Comparison of ENCODE assay signal across 25 mouse cellular contexts in genomic region chr17:46239516-46240114, GRCm38 (mm10). TPM values are rescaled to one million over a fixed set of nuclear protein-coding genes. Genes with fewer than 3 reads are reported as not detected.
"Had no signal": no experiment of that assay in that cellular context is flagged by ENCODE, and none has a peak within 500 bp of the region (broad histone marks: within the 10 kb centered on the region; RNA-seq: fewer than 3 reads in every experiment).

No protein-coding gene starts in this region.

- H3K9me3 ChIP-seq: limb, embryonic 10.5 days; limb, embryonic 13.5 days; liver, embryonic 12.5 days; liver, embryonic 15.5 days; lung, embryonic 15.5 days; megakaryocyte, embryonic 14.5 days; midbrain, embryonic 10.5 days; midbrain, embryonic 13.5 days; neural tube, embryonic 13.5 days; stomach, embryonic 15.5 days had no signal

- H3K4me2 ChIP-seq: limb, embryonic 13.5 days; liver, embryonic 12.5 days; liver, embryonic 15.5 days; lung, embryonic 15.5 days; midbrain, embryonic 13.5 days; neural tube, embryonic 13.5 days; stomach, embryonic 15.5 days had no signal

- H3K4me3 ChIP-seq: layer of hippocampus, adult 2 months; limb, embryonic 10.5 days; limb, embryonic 13.5 days; liver, embryonic 12.5 days; liver, embryonic 15.5 days; lung, embryonic 15.5 days; megakaryocyte, embryonic 14.5 days; midbrain, embryonic 10.5 days; midbrain, embryonic 13.5 days; myocyte; neural tube, embryonic 13.5 days; stomach, embryonic 15.5 days had no signal

- ATAC-seq: liver, embryonic 12.5 days; midbrain, embryonic 13.5 days; midbrain, embryonic 16.5 days had no signal

- H3K9ac ChIP-seq: limb, embryonic 13.5 days; liver, embryonic 12.5 days; liver, embryonic 15.5 days; lung, embryonic 15.5 days; midbrain, embryonic 13.5 days; neural tube, embryonic 13.5 days; stomach, embryonic 15.5 days had no signal

- DNase-seq: kidney, postnatal 25 days; layer of hippocampus, adult 9-11 months; liver; lung, adult 18-20 months; lung, postnatal 10 days; lung, postnatal 36 days; retina, postnatal 1 day; right cerebral cortex, postnatal 25 days; spleen, adult 18-20 months; thymus, postnatal 25 days had no signal

- H3K27me3 ChIP-seq: limb, embryonic 13.5 days; liver, embryonic 12.5 days; liver, embryonic 15.5 days; lung, embryonic 15.5 days; megakaryocyte, embryonic 14.5 days; midbrain, embryonic 13.5 days; neural tube, embryonic 13.5 days; stomach, embryonic 15.5 days had no signal

- H3K4me1 ChIP-seq: limb, embryonic 10.5 days; limb, embryonic 13.5 days; midbrain, embryonic 10.5 days; midbrain, embryonic 13.5 days; neural tube, embryonic 13.5 days; stomach, embryonic 15.5 days had no signal

- H3K27ac ChIP-seq: kidney, postnatal 0 days; layer of hippocampus, adult 2 months; limb, embryonic 10.5 days; limb, embryonic 13.5 days; liver, embryonic 12.5 days; liver, embryonic 15.5 days; lung, embryonic 15.5 days; midbrain, embryonic 10.5 days; midbrain, embryonic 13.5 days; neural tube, embryonic 13.5 days; stomach, embryonic 15.5 days had no signal

RNA-seq across cellular contexts. Expression of gene Lrrc73, which starts 13.7 kb away (rescaled TPM):
- total RNA-seq: monocyte, adult 5-6 weeks had no signal
- polyA plus RNA-seq: liver, embryonic 15.5 days had no signal
